Mouse (Mus musculus): Measurements from ENCODE around the gene Tmem117. TPM values are rescaled to one million over a fixed set of nuclear protein-coding genes. Genes with fewer than 3 reads are reported as not detected.

Tmem117 gene
- total and polyA plus RNA-seq, 3 experiments: not detected

DNA sequence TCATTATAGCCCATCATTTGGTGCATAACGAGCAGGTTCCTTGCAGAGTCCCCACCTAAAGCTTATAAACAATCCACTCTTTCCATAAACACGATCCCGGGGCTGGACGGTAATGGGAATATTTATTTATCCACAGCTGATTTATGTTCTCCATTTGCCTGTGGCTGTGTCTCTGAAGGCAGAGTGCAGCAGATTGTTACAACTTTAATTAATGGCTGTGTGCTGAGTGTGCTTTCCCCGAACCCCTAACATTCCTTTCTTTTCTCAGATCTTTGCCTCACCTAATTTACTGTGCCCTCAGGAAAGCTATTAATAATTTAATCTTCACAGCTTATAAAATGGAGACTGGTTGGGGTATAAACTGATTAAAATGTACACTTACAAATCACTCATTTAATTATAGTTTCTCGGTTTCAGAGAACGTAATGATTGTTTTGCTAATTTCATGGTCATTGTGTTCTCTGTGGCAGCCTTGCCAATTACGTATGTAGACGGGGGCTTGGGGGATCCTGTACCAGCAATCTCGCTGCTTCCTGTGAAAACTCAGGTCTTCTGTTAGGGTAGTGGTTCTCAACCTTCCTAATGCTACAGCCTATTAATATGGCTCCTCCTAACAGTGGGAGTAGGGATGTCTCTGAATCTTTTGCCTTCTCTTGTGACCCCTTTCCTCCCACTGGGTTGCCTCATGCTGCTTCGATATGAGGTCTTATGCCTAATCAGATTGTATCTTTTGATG is 275.8 kb downstream of the Tmem117 start:
- H3K9ac ChIP-seq (ENCODE audit: control insufficient read depth, low read depth, low read length, poor library complexity, severe bottlenecking): no peak overlapping the region
- H3K4me3 ChIP-seq (ENCODE audit: control insufficient read depth in 1 of 2, insufficient read depth in 1 of 2, low read depth in 2 of 2, low read length in 2 of 2): no peak overlapping the region
- no peak overlapping the region for H3K27ac ChIP-seq (ENCODE audit: control insufficient read depth, low read depth, low read length)
- H3K9me3 ChIP-seq (replicated peaks; ENCODE audit: insufficient read depth, low read length): 0 out of 2 replicates have a peak, but pooled peaks cover 2% of the 10 kb centered on the region
- TF ChIP-seq SIN3A (IDR thresholded peaks at IDR 0.05; ENCODE audit: low read length): no peak
- no peak for TF ChIP-seq ELF1 (IDR thresholded peaks at IDR 0.05; ENCODE audit: low read depth, low read length)
- no peak for TF ChIP-seq KAT2A (conservative IDR thresholded peaks at IDR 0.05; ENCODE audit: low read depth, low read length)
- TF ChIP-seq CHD2 (IDR thresholded peaks at IDR 0.05; ENCODE audit: low read length): no peak
- TF ChIP-seq TCF12 (IDR thresholded peaks at IDR 0.05; ENCODE audit: low read depth, low read length): no peak
- no peak for TF ChIP-seq RAD21 (IDR thresholded peaks at IDR 0.05; ENCODE audit: low read depth, low read length)
- no peak for TF ChIP-seq USF2 (IDR thresholded peaks at IDR 0.05; ENCODE audit: borderline replicate concordance in 1 of 2, insufficient read depth in 1 of 2, low read depth in 1 of 2, low read length in 2 of 2)
- no peak for TF ChIP-seq GATA1 (IDR thresholded peaks at IDR 0.05; ENCODE audit: low read depth, low read length)
- TF ChIP-seq NRF1 (IDR thresholded peaks at IDR 0.05; ENCODE audit: insufficient read depth, low read depth, low read length, poor library complexity, severe bottlenecking): no peak
- TF ChIP-seq HCFC1 (IDR thresholded peaks at IDR 0.05; ENCODE audit: low read depth, low read length): no peak
- no peak for TF ChIP-seq E2F4 (IDR thresholded peaks at IDR 0.05; ENCODE audit: borderline replicate concordance, low read depth, low read length)
- no peaks in the 10 kb centered on the region for H3K36me3 ChIP-seq (ENCODE audit: control insufficient read depth in 1 of 2, insufficient read depth in 2 of 2, low read length in 2 of 2)
- H3K79me2 ChIP-seq (ENCODE audit: control insufficient read depth, insufficient read depth, low read length, poor library complexity): no peaks in the 10 kb centered on the region
- no peak for DNase-seq (ENCODE audit: low read depth, low spot score)
- H3K27me3 ChIP-seq (ENCODE audit: control insufficient read depth in 1 of 2, insufficient read depth in 2 of 2, low read length in 2 of 2): no peaks in the 10 kb centered on the region
- H3K4me1 ChIP-seq (ENCODE audit: control insufficient read depth in 1 of 2, insufficient read depth in 2 of 2, low read length in 2 of 2): no peaks in the 10 kb centered on the region

DNA sequence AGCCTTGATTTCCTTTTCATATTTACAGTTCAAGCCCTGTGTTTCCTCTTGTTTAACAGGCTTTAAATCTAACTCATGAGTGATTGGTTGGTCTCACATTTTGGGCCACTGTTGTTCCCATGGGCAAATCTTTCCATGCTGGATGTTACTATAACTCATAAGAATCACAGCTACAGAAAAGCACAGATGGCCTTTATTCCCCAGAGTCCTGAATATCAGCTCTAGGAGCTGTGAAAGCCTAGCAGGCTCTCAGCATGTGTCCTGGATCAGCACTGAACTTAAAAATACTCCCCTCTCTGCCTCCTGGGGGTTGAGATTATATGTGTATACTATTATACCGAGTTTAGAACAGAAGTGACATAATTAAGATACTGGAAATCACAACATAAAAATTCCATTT is 292.6 kb downstream of the Tmem117 start:
- TF ChIP-seq CHD2 (IDR thresholded peaks at IDR 0.05; ENCODE audit: low read length) (no peak), CTCF (IDR thresholded peaks at IDR 0.05 in 2 of 3, conservative IDR thresholded peaks at IDR 0.05 in 1 of 3; ENCODE audit: control insufficient read depth in 1 of 3, insufficient read depth in 1 of 3, low read depth in 2 of 3, low read length in 3 of 3, poor library complexity in 1 of 3, severe bottlenecking in 1 of 3) (no peak), ETS1 (IDR thresholded peaks at IDR 0.05; ENCODE audit: low read depth, low read length) (no peak), POLR2AphosphoS5 (IDR thresholded peaks at IDR 0.05; ENCODE audit: borderline replicate concordance, low read depth, low read length) (no peak), ZNF384 (IDR thresholded peaks at IDR 0.05; ENCODE audit: low read depth, low read length) (no peak), JUND (IDR thresholded peaks at IDR 0.05; ENCODE audit: low read depth, low read length) (no peak), CHD1 (IDR thresholded peaks at IDR 0.05; ENCODE audit: low read depth, low read length) (no peak), E2F4 (IDR thresholded peaks at IDR 0.05; ENCODE audit: borderline replicate concordance, low read depth, low read length) (no peak), SIN3A (IDR thresholded peaks at IDR 0.05; ENCODE audit: low read length) (no peak), RAD21 (IDR thresholded peaks at IDR 0.05; ENCODE audit: low read depth, low read length) (no peak), SMC3 (IDR thresholded peaks at IDR 0.05; ENCODE audit: low read depth, low read length) (no peak), ELF1 (IDR thresholded peaks at IDR 0.05; ENCODE audit: low read depth, low read length) (no peak), NRF1 (IDR thresholded peaks at IDR 0.05; ENCODE audit: insufficient read depth, low read depth, low read length, poor library complexity, severe bottlenecking) (no peak)
- Histone ChIP-seq H3K36me3 (ENCODE audit: control insufficient read depth in 1 of 2, insufficient read depth in 2 of 2, low read length in 2 of 2) (no peaks in the 10 kb centered on the region), H3K9ac (ENCODE audit: control insufficient read depth, low read depth, low read length, poor library complexity, severe bottlenecking) (no peak overlapping the region), H3K27ac (ENCODE audit: control insufficient read depth, low read depth, low read length) (no peak overlapping the region), H3K9me3 (replicated peaks; ENCODE audit: insufficient read depth, low read length) (no peaks in the 10 kb centered on the region), H3K79me2 (ENCODE audit: control insufficient read depth, insufficient read depth, low read length, poor library complexity) (no peaks in the 10 kb centered on the region), H3K4me1 (ENCODE audit: control insufficient read depth in 1 of 2, insufficient read depth in 2 of 2, low read length in 2 of 2) (no peaks in the 10 kb centered on the region), H3K4me3 (ENCODE audit: control insufficient read depth in 1 of 2, insufficient read depth in 1 of 2, low read depth in 2 of 2, low read length in 2 of 2) (no peak overlapping the region), H3K27me3 (ENCODE audit: control insufficient read depth in 1 of 2, insufficient read depth in 2 of 2, low read length in 2 of 2) (no peaks in the 10 kb centered on the region)
- DNase-seq (ENCODE audit: low read depth, low spot score): no peak
